Mouse (Mus musculus) granulocyte monocyte progenitor cell, adult 5-6 weeks (primary cell): ENCODE measurements at regions not wholly inside any gene's neighbourhood (a gene's known extent, or its start where the extent isn't known, plus 50 kb on each side); places are given as distances from the start of the nearest gene placed in this dataset.

Source experiments
- ATAC-seq: replicated peaks from 2 replicates; pipeline ENCODE4 v1.8.0; 2016; ENCODE audit warnings: mild to moderate bottlenecking, moderate TSS enrichment, inconsistent platforms; ENCODE audit not compliant: poor library complexity, severe bottlenecking

GRCm38 (mm10) chr16:13022875-13023274 is 86.6 kb upstream of the Ercc4 start:
- peak; percentile 63; the same call in 1 of the 2 replicates for ATAC-seq

- no peak for ATAC-seq
Measured at GRCm38 (mm10) chr16:13025393-13025792, 84.1 kb upstream of the Ercc4 start.

- ATAC-seq: no peak
Measured at GRCm38 (mm10) chr16:13034136-13034535, 75.3 kb upstream of the Ercc4 start.

- no peak for ATAC-seq
Measured at GRCm38 (mm10) chr16:13036596-13036995, 72.9 kb upstream of the Ercc4 start.

- no peak for ATAC-seq
Measured at GRCm38 (mm10) chr16:13040312-13041100, 69.0 kb upstream of the Ercc4 start.

GRCm38 (mm10) chr16:13041356-13041755 is 68.1 kb upstream of the Ercc4 start:
- no peak for ATAC-seq

GRCm38 (mm10) chr16:13045079-13045590 is 64.3 kb upstream of the Ercc4 start:
- no peak for ATAC-seq

GRCm38 (mm10) chr16:13046366-13047120 is 62.9 kb upstream of the Ercc4 start:
- no peak for ATAC-seq

- no peak for ATAC-seq
Measured at GRCm38 (mm10) chr16:13049321-13049720, 60.2 kb upstream of the Ercc4 start.

GRCm38 (mm10) chr16:13050225-13050892 is 59.1 kb upstream of the Ercc4 start:
- ATAC-seq: no peak

GRCm38 (mm10) chr16:13054956-13055355 is 54.5 kb upstream of the Ercc4 start:
- ATAC-seq: no peak
